Mouse (Mus musculus): ENCODE measurements around the gene Plxnd1.

DNA sequence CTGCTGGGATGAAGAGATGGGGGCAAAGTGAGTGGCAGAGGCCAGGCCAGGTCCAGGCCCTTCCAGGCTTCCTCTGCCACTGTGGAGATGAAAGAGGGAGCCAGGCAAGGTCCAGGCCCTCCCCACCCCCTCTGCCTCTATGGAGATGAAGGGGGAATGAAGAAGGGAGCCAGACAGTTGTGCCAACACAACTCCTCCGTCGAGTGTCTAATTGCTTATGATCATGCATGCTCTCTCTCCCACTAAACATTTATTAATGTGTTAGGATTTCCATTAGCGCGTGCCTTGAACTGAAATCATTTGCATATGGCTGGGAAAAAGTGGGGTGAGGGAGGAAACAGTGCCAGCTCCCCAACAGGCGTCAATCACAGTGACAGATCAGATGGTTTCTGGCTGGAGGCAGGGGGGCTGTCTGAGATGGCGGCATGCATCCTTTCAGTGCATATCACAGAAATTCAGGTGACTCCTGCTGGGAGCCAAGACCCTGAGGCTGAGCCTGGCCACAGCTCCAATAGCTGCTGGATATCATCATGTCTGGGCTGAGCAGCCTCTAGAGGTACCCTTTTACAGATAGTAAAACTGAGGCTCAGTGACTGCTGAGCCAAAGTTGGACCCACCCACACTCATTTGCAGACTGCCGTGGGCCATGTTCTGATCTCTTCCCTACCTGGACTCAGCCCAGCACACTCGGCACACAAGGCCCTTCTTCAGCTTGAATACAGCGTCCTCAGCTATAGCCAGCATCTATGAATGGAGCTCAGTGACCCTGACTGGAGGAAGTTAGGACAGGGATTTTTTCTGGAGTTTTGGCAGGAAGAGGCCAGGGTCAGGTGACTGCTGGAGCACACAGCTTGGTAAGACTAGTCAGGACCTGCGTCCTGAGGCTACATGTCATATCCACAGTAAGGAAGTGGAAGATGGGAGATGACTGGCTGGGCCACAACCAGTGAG is 67.2 kb downstream of the Plxnd1 start:
- TF ChIP-seq POLR2A (IDR thresholded peaks at IDR 0.05; ENCODE audit: control insufficient read depth, low read depth, low read length) (no peak), CTCF (IDR thresholded peaks at IDR 0.05; ENCODE audit: control insufficient read depth, insufficient read depth, insufficient replicate concordance, low read depth, low read length) (no peak)

Measured in testis, adult 2 months (tissue).